Mouse (Mus musculus) heart, postnatal 0 days (tissue): ENCODE measurements around the gene Dnah7a.
"Not testable (repeated sequence)": the region's sequence is repeated elsewhere in the genome, so short reads cannot be mapped to it uniquely, and the experiment has no call there.

ENCODE experiments used
- CTCF ChIP-seq: IDR thresholded peaks from 2 replicates; pipeline ENCODE4 v1.5.1; 2016; ENCODE audit warnings: antibody characterized with exemption, control low read depth, low read depth
- EP300 ChIP-seq: IDR thresholded peaks from 2 replicates; pipeline ENCODE4 v1.6.1; 2016; ENCODE audit warnings: antibody characterized with exemption, low read depth

- not testable (repeated sequence) for TF ChIP-seq CTCF, EP300
Observed at GRCm38 (mm10) chr1:53713383-53713782, 6.8 kb upstream of the Dnah7a start.
